Mouse (Mus musculus) ovary, postnatal 10 days (tissue): ENCODE data around the gene Obox2.
"Not testable (repeated sequence)": the region's sequence is repeated elsewhere in the genome, so short reads cannot be mapped to it uniquely, and the experiment has no call there.

Experiments
- DNase-seq: peaks from one replicate; pipeline ENCODE4 v3.0.0; 2022; ENCODE audit warnings: low spot score

Obox2 gene

GRCm38 (mm10) chr7:15388421-15388998 lies at the start of gene Obox2, which contains the start of gene Obox1:
Gene Obox2, plus strand, starts transcription at chr7:15388721.
Gene Obox1, plus strand, starts transcription at chr7:15388948.
- DNase-seq, result not testable (repeated sequence)

GRCm38 (mm10) chr7:15399147-15399874 lies 10.8 kb downstream of the Obox2 start:
- not testable (repeated sequence) for DNase-seq

- not testable (repeated sequence) for DNase-seq
Observed at GRCm38 (mm10) chr7:15406816-15407215, 18.3 kb downstream of the Obox2 start.

- DNase-seq, result not testable (repeated sequence)
Observed at GRCm38 (mm10) chr7:15418046-15418445, 29.5 kb downstream of the Obox2 start.

- not testable (repeated sequence) for DNase-seq
Observed at GRCm38 (mm10) chr7:15425537-15425936, 37.0 kb downstream of the Obox2 start.
